Mouse (Mus musculus) cerebellum, adult 2 months (tissue): ENCODE results near the gene Pgam5.

Source experiments
- CTCF ChIP-seq: fragments of 200-500 bp; IDR thresholded peaks from 2 replicates; pipeline ENCODE4 v1.5.1; 2011; ENCODE audit warnings: low read depth, mild to moderate bottlenecking, control low read depth, low read length, moderate library complexity, borderline replicate concordance; ENCODE audit not compliant: insufficient read depth
- POLR2A ChIP-seq: fragments of 200-500 bp; IDR thresholded peaks from 2 replicates; pipeline ENCODE4 v1.6.1; 2011; ENCODE audit warnings: low read length, control low read depth, borderline replicate concordance; ENCODE audit not compliant: insufficient read depth

DNA sequence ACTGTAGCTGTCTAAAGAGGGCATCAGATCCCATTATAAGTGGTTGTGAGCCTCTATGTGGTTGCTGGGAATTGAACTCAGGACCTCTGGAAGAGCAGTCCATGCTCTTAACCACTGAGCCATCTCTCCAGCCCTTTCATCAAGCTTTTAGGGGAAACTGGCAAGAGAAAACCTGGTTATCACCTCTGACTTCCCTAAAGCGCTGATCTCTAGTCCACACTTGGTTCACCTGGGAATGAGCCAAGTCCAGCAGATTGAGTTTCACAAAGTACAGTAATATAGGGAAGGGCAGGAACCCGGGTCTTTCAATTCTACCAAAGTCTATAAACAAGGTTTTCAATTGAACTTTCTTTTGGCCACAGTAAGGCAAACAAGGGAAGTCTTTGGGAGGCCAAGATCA is 12.3 kb upstream of the Pgam5 start:
- no peak for TF ChIP-seq POLR2A
- no peak for TF ChIP-seq CTCF
